Mouse (Mus musculus) T-helper 1 cell (primary cell): ENCODE measurements around the gene Adamtsl1.

Experiments
- in situ Hi-C: fragments of 300-600 bp; cut with MboI, MseI; formaldehyde crosslinking; loops from one replicate; pipeline ENCODE4 v1.15.1; 2025; ENCODE audit warnings: high pct_unique_total_duplicates

Gene Adamtsl1

GRCm38 (mm10) chr4:86401116-86401515, 887.1 kb downstream of the Adamtsl1 start:
- in situ Hi-C loops, result no loop called here

GRCm38 (mm10) chr4:86406501-86407199, 892.7 kb downstream of the Adamtsl1 start:
- in situ Hi-C loops, result no loop called here

GRCm38 (mm10) chr4:86407200-86407527, 893.2 kb downstream of the Adamtsl1 start:
- in situ Hi-C loops, result no loop called here

- in situ Hi-C loops, result no loop called here
Measured at GRCm38 (mm10) chr4:86408421-86408820, 894.4 kb downstream of the Adamtsl1 start.

GRCm38 (mm10) chr4:86410946-86411345, 897.0 kb downstream of the Adamtsl1 start:
- in situ Hi-C loops, result loop anchor here (10.0 kb wide), 1 partner anchor 966 kb away; no protein-coding TSS in a partner anchor

GRCm38 (mm10) chr4:86413388-86413787, 899.4 kb downstream of the Adamtsl1 start:
- in situ Hi-C loops, result loop anchor here (10.0 kb wide), 1 partner anchor 969 kb away; no protein-coding TSS in a partner anchor

- in situ Hi-C loops, result loop anchor here (10.0 kb wide), 1 partner anchor 972 kb away; no protein-coding TSS in a partner anchor
Measured at GRCm38 (mm10) chr4:86416401-86417025, 902.5 kb downstream of the Adamtsl1 start.

GRCm38 (mm10) chr4:86422586-86422985, 908.6 kb downstream of the Adamtsl1 start:
- in situ Hi-C loops, result no loop called here

- in situ Hi-C loops, result no loop called here
Measured at GRCm38 (mm10) chr4:86425581-86425980, 911.6 kb downstream of the Adamtsl1 start.

- in situ Hi-C loops, result no loop called here
Measured at GRCm38 (mm10) chr4:86426549-86426948, 912.6 kb downstream of the Adamtsl1 start.

GRCm38 (mm10) chr4:86427312-86427711, 913.3 kb downstream of the Adamtsl1 start:
- in situ Hi-C loops, result no loop called here

GRCm38 (mm10) chr4:86428091-86428745, 914.2 kb downstream of the Adamtsl1 start:
- in situ Hi-C loops, result no loop called here

- in situ Hi-C loops, result no loop called here
Measured at GRCm38 (mm10) chr4:86435631-86436030, 921.7 kb downstream of the Adamtsl1 start.

- in situ Hi-C loops, result no loop called here
Measured at GRCm38 (mm10) chr4:86436336-86436735, 922.4 kb downstream of the Adamtsl1 start.

- in situ Hi-C loops, result no loop called here
Measured at GRCm38 (mm10) chr4:86450468-86450867, 936.5 kb downstream of the Adamtsl1 start.

GRCm38 (mm10) chr4:86464808-86465207, 950.8 kb downstream of the Adamtsl1 start:
- in situ Hi-C loops, result no loop called here
